Mouse (Mus musculus) liver, embryonic 14.5 days (tissue): Measurements from ENCODE around the gene Tmed2. TPM values are rescaled to one million over a fixed set of nuclear protein-coding genes. Genes with fewer than 3 reads are reported as not detected.

Experiments
- ATAC-seq: fragments of 200-750 bp; cut with Nextera tagmentation; 2 replicates; pipeline ENCODE4 v1.8.0; 2017; ENCODE audit warnings: moderate number of reproducible peaks, mild to moderate bottlenecking, moderate library complexity; ENCODE audit not compliant: insufficient read depth
- DNase-seq, 3 experiments: peaks; one replicate each; pipeline ENCODE4 v3.0.0-alpha.2; 2012 to 2013; ENCODE audit warnings: low read depth in 3 of 3, low spot score in 3 of 3
- H3K27ac ChIP-seq: fragments of 300-500 bp; sonication (generic); 2 replicates; pipeline ENCODE4 v1.5.1; 2014; ENCODE audit warnings: moderate library complexity, mild to moderate bottlenecking, control low read depth, inconsistent platforms
- H3K27me3 ChIP-seq: fragments of 300-500 bp; sonication (generic); 2 replicates; pipeline ENCODE4 v1.6.1; 2014; ENCODE audit warnings: mild to moderate bottlenecking, low read length, moderate library complexity; ENCODE audit not compliant: control insufficient read depth, insufficient read depth
- H3K36me3 ChIP-seq: fragments of 300-500 bp; sonication (generic); replicated peaks from 2 replicates; pipeline ENCODE4 v1.6.1; 2014; ENCODE audit warnings: low read depth; ENCODE audit not compliant: control insufficient read depth, insufficient read depth
- H3K4me1 ChIP-seq, 2 experiments: fragments of 200-500 bp in 1 of 2; fragments of 300-500 bp in 1 of 2; sonication (generic) in 1 of 2; replicated peaks; 2 replicates each; pipeline ENCODE4 v1.6.1; 2012 to 2014; ENCODE audit warnings: antibody characterized with exemption in 1 of 2, inconsistent platforms in 1 of 2, low read length in 1 of 2; ENCODE audit not compliant: control insufficient read depth in 2 of 2, insufficient read depth in 2 of 2
- H3K4me2 ChIP-seq: fragments of 300-500 bp; sonication (generic); 2 replicates; pipeline ENCODE4 v1.6.1; 2014; ENCODE audit warnings: low read depth, mild to moderate bottlenecking, control low read depth, moderate library complexity
- H3K4me3 ChIP-seq, 2 experiments: fragments of 200-500 bp in 1 of 2; fragments of 300-500 bp in 1 of 2; sonication (generic) in 1 of 2; 2 replicates each; pipeline ENCODE4 v1.5.1; 2012 to 2014; ENCODE audit warnings: low read depth in 2 of 2, low read length in 2 of 2, mild to moderate bottlenecking in 2 of 2, control low read depth in 1 of 2, inconsistent platforms in 1 of 2, moderate library complexity in 1 of 2; ENCODE audit not compliant: insufficient read depth in 1 of 2
- H3K9ac ChIP-seq: fragments of 300-500 bp; sonication (generic); replicated peaks from 2 replicates; pipeline ENCODE4 v1.6.1; 2014; ENCODE audit warnings: mild to moderate bottlenecking, control low read depth, moderate library complexity
- H3K9me3 ChIP-seq: fragments of 300-500 bp; sonication (generic); 2 replicates; pipeline ENCODE4 v1.6.1; 2016; ENCODE audit warnings: low read length, mixed read lengths; ENCODE audit not compliant: control insufficient read depth
- CTCF ChIP-seq: IDR thresholded peaks from 2 replicates; pipeline ENCODE4 v1.5.1; 2016; ENCODE audit warnings: antibody characterized with exemption, low read depth, control low read depth
- EP300 ChIP-seq: IDR thresholded peaks from 2 replicates; pipeline ENCODE4 v1.6.1; 2016; ENCODE audit warnings: antibody characterized with exemption, low read depth
- WGBS: fragments of 180-500 bp; shearing (Covaris S2); extraction: QIAGEN DNeasy Blood & Tissue Kit; methylation state at CpG from one replicate; pipeline ENCODE4 v1.1.7; 2014; ENCODE audit not compliant: insufficient replicate concordance; 5-methylcytosine and 5-hydroxymethylcytosine counted together
- polyA plus RNA-seq, 2 experiments: library from polyadenylated mRNA; depleted of rRNA in 1 of 2; stranded (reverse) in 1 of 2; unstranded in 1 of 2; fragments of >200 nt; fragmentation: Nextera tagmentation in 1 of 2; extraction: Ambion mirVana in 1 of 2; gene quantifications; 2 replicates each; pipeline versions ENCODE4 v1.2.1 to v1.2.3; 2012 to 2014

Tmed2 gene
- polyA plus RNA-seq, 2 experiments, result 99.9 to 328 TPM

DNA sequence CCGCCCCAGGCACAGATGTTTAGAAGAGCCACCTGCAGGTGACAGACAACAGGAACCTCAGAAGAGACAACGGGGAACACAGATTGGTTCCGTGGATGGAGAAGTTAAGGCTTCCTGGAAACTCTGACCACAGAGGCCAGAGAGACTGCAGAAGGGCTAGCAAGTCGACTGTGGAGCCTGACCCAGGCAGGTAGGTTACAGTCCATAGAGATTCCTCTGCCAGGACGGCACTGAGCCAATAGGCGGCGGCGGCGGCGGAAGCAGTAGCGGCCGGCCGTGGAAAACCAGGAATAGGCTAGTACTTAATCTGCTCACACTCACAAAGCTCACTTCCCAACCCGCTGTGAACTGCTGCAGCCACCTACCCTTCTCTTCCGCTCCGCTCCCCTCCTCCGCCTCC, 3.7 kb upstream of the Tmed2 start:
- H3K36me3 ChIP-seq, result no peaks in the 10 kb centered on the region
- no peak for ATAC-seq
- peaks cover 12 to 13% of the 10 kb centered on the region in 2 experiments for H3K4me1 ChIP-seq
- H3K27ac ChIP-seq, result no peak overlapping the region
- no peak for TF ChIP-seq CTCF
- no peak for TF ChIP-seq EP300
- 6% methylated on average over 17 of the region's 17 CpGs for WGBS
- peak overlapping the region; percentile 40 for H3K4me2 ChIP-seq
- H3K9ac ChIP-seq, result no peak overlapping the region
- H3K9me3 ChIP-seq, result no peaks in the 10 kb centered on the region
- DNase-seq, result no peak
- H3K27me3 ChIP-seq, result peaks cover 4% of the 10 kb centered on the region
- H3K4me3 ChIP-seq, result 0 out of 4 replicates have a peak overlapping the region, but pooled peaks of 1 of the 2 experiments have one; percentile 5

DNA sequence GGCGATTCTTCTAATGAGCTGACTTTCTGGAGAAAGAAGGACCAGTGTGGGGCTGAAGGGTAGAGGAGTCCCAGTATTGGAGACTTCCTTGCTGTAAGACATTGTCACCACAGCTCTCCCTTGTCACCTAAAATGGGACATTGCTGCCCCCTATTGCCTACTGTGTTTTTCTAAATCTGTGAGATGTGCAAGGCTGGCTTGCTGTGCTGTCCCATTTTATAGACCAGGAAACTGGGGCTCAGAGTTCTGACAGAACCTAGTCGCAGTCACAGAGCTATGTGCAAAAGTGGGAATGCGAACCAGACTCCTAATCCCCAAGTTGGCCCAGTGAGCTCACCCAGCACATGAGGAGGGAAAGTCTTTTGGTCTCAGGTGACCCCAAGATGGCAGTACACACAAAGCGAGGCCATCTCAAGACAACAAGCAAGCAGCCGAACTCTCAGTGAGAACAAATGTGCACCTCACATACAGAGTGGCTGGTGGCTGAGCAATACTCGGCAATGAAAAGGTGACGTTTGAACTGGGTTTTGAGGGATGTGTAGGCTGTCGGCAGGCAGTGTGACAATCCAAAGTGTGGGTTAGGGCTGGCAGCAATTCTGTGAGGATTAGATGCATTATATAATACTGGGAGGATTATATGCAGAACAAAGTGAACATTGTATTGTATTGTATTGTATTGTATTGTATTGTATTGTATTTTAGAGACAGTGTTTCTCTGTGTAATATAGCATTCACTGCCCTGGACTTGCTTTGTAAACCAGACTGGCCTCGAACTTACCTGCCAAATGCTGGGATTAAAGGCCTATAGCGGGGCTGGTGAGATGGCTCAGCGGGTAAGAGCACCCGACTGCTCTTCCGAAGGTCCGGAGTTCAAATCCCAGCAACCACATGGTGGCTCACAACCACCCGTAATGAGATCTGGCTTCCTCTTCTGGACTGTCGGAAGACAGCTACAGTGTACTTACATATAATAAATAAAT, 1.4 kb upstream of the Tmed2 start:
- H3K36me3 ChIP-seq, result peaks cover 13% of the 10 kb centered on the region
- WGBS, result 70% methylated on average over 15 of the region's 16 CpGs
- DNase-seq, result peak in 2 of 3 experiments; percentile 49 to 53
- TF ChIP-seq EP300 (no peak), CTCF (peak; percentile 62)
- H3K27me3 ChIP-seq, result no peaks in the 10 kb centered on the region
- peaks cover 14 to 20% of the 10 kb centered on the region in 2 experiments for H3K4me1 ChIP-seq
- no peak overlapping the region for H3K27ac ChIP-seq
- no peak for ATAC-seq
- no peaks in the 10 kb centered on the region for H3K9me3 ChIP-seq
- H3K4me3 ChIP-seq, result no peak overlapping the region
- no peak overlapping the region for H3K4me2 ChIP-seq
- H3K9ac ChIP-seq, result no peak overlapping the region

DNA sequence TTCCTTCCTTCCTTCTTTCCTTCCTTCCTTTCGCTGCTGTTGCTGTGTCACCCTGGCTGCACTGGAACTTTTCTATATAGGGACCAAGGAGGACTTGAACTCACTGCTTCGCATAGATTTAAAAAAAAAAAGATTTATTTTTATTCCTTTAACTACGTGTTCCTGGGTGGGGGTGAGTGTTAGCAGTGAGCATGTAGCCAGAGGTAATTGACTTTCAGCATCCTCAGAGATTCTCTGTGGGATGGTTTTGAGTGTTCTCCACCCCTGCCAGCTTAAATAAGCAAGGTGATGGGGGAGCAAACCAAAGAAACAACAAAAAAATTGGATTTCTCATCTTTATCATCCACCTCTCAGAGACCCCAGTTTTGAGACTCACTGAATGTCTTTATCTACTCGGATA, 590 bp upstream of the Tmed2 start:
- peaks cover 21% of the 10 kb centered on the region for H3K36me3 ChIP-seq
- H3K9ac ChIP-seq, result peak overlapping the region; percentile 34
- H3K4me1 ChIP-seq, result peaks cover 12 to 15% of the 10 kb centered on the region in 2 experiments
- H3K27ac ChIP-seq, result no peak overlapping the region
- no peaks in the 10 kb centered on the region for H3K9me3 ChIP-seq
- peak overlapping the region; percentile 60 for H3K4me2 ChIP-seq
- H3K27me3 ChIP-seq, result no peaks in the 10 kb centered on the region
- TF ChIP-seq CTCF, result no peak
- TF ChIP-seq EP300, result no peak
- DNase-seq (no peak), ATAC-seq (no peak)
- H3K4me3 ChIP-seq, result peak overlapping the region; percentile 71 to 98; a peak in 3 of 4 replicates
- WGBS, result 67% methylated on average over 4 of the region's 4 CpGs

DNA sequence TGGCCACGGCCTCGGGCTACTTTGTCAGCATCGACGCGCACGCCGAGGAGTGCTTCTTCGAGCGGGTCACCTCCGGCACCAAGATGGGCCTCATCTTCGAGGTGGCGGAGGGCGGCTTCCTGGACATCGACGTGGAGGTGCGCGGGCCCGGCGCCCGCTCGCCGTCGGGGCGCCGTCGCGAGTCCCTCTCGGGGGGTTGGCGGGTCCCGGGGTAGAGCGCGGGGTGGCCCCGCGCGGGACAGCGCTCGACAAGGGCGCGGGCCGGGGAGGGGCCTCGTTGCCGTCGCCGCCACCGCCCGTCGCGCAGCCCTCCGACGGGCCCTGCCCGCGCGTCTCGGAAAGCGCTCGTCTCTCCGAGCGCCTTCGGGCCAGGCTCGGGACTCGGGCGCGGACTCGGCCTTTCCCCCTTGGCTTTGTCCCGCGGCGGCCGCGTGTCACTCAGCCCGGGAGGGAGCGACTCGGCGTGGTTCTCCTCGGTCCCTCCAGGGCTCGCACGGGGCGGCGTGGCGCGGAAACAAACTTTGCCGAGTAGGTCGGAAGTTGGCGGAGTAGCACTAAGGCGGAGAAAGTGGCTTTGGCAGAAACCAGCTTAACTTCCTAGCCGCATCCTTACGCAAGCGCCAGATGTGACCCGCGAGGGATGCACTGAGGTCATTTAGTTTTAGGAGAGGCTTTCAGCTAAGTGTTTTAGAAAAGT, 558 bp downstream of the Tmed2 start:
- WGBS, result under 1% methylated on average over 72 of the region's 89 CpGs
- peak overlapping the region; percentile 98 to 99 for H3K4me3 ChIP-seq
- peak; percentile 85 for ATAC-seq
- H3K4me1 ChIP-seq, result peaks cover 9 to 11% of the 10 kb centered on the region in 2 experiments
- H3K4me2 ChIP-seq, result peak overlapping the region; percentile 88
- H3K9me3 ChIP-seq, result no peaks in the 10 kb centered on the region
- no peaks in the 10 kb centered on the region for H3K27me3 ChIP-seq
- TF ChIP-seq CTCF, result no peak
- no peak for TF ChIP-seq EP300
- H3K9ac ChIP-seq, result peak overlapping the region; percentile 96
- peaks cover 32% of the 10 kb centered on the region for H3K36me3 ChIP-seq
- peak overlapping the region; percentile 62 for H3K27ac ChIP-seq
- peak in 2 of 3 experiments; percentile 47 to 49 for DNase-seq
